Mouse (Mus musculus): ENCODE results near the gene Nlrp9b.
"Not testable (repeated sequence)": the region's sequence is repeated elsewhere in the genome, so short reads cannot be mapped to it uniquely, and the experiment has no call there.

DNA sequence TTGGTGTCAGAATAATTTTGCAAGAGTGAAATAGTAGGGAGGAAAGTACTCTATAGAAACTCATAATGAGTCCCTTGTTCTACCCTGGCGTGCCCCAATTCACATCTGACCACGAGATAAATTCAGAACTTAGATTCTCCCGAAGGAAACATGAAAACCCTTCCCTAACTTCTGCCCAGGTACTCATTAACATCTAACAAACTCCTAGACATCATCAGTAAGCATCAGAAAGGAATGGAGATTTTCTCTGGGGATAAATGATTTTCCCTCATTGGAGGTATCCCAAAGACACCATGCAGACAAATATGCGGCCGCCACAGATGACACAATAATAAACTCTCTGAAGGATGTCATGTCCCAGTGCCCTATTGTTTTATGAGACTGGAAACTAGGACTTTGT is 108.1 kb downstream of the Nlrp9b start, which contains the start of gene Vmn1r91:
- TF ChIP-seq CTCF, EP300 (IDR thresholded peaks at IDR 0.05; ENCODE audit: low read depth): not testable (repeated sequence)

All from liver, postnatal 0 days (tissue).